Mouse (Mus musculus) ES-E14 (cell line): Measurements from ENCODE around the gene Ivd.

Source experiments
- CHD2 ChIP-seq: IDR thresholded peaks from 2 replicates; pipeline ENCODE4 v1.6.1; 2014; ENCODE audit warnings: mild to moderate bottlenecking, low read depth, low read length, inconsistent platforms
- MAFK ChIP-seq: IDR thresholded peaks from 2 replicates; pipeline ENCODE4 v1.6.1; 2014; ENCODE audit warnings: mild to moderate bottlenecking, low read depth, low read length, inconsistent platforms; ENCODE audit not compliant: insufficient read depth

GRCm38 (mm10) chr2:118916436-118916835, 54.7 kb downstream of the Ivd start:
- no peak for TF ChIP-seq CHD2
- TF ChIP-seq MAFK, result no peak
